10 mouse cellular contexts compared by ENCODE assay signal in the genomic region with DNA sequence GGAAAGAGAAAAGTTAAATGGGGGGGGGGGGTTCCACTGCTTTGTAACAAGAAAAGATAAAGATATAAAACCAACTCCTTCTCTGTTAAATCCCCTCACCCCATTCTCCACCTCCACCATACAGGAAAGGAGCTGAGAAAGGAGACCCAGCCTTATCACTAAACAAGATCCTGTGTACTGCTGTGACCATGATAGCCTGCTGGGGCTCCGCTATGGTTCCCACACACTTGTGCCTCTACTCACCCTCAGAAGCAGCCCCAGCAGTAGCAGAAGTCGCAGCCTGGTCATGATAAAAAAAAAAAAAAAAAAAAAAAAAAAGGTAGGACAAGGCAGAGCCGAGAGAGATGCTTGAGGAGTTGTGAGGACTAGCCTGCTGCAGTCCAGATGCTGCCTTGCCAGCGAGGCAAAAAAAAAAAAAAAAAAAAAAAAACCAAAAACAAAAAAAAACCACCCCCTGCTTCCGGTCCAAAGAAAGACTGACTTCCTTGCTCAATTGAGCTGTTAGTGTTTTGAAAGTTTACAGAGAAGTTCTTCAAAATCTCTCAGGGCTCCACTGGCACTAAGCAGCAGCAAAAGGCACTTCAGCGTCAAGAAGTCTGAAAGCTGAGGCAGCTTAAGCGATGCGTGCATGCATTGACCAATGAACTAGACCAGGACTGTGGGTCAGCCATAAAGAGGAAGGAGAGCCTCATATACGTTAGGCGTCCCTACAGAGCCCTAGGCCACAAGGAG. TPM values are rescaled to one million over a fixed set of nuclear protein-coding genes. Genes with fewer than 3 reads are reported as not detected.
A peak's percentile ranks its signal among the peaks of the same experiment; 100 is the strongest.
DNase-seq lines count a peak whose midpoint lies in the region; TF ChIP-seq lines count a peak whose summit lies in the region.
"Had no signal": no experiment of that assay in that cellular context is flagged by ENCODE, and none has a peak within 500 bp of the region (broad histone marks: within the 10 kb centered on the region; RNA-seq: fewer than 3 reads in every experiment).

No protein-coding gene starts in this region.

- peak overlapping the region; percentile 58 for H3K4me3 ChIP-seq in bone marrow macrophage, adult 2 months (ENCODE audit: insufficient read depth, low read length)
- H3K4me3 ChIP-seq in megakaryocyte, embryonic 14.5 days (replicated peaks), result peak overlapping the region; percentile 85
- no peak overlapping the region for H3K4me3 ChIP-seq in hindbrain, embryonic 10.5 days
- H3K4me3 ChIP-seq: embryonic facial prominence, embryonic 13.5 days; myocyte had no signal

- peaks cover 5% of the 10 kb centered on the region for H3K27me3 ChIP-seq in megakaryocyte, embryonic 14.5 days (replicated peaks)
- no peaks in the 10 kb centered on the region for H3K27me3 ChIP-seq in hindbrain, embryonic 10.5 days (ENCODE audit: insufficient read depth, poor library complexity, severe bottlenecking)
- H3K27me3 ChIP-seq: embryonic facial prominence, embryonic 13.5 days had no signal

- no peak for TF ChIP-seq CTCF in bone marrow macrophage, adult 2 months (IDR thresholded peaks at IDR 0.05; ENCODE audit: low read depth, low read length)

- H3K27ac ChIP-seq in bone marrow macrophage, adult 2 months (ENCODE audit: insufficient read depth, low read depth, low read length), result peak overlapping the region; percentile 94
- no peak overlapping the region for H3K27ac ChIP-seq in hindbrain, embryonic 10.5 days
- H3K27ac ChIP-seq: embryonic facial prominence, embryonic 13.5 days had no signal

- peaks cover 7% of the 10 kb centered on the region for H3K9me3 ChIP-seq in megakaryocyte, embryonic 14.5 days
- no peaks in the 10 kb centered on the region for H3K9me3 ChIP-seq in hindbrain, embryonic 10.5 days
- H3K9me3 ChIP-seq: embryonic facial prominence, embryonic 13.5 days had no signal

- peak; percentile 7 for DNase-seq in retina, postnatal 1 day
- no peak for DNase-seq in retina, embryonic 14.5 days (ENCODE audit: low spot score)
- peak; percentile 37 for DNase-seq in thymus, postnatal 4 days
- no peak for DNase-seq in adrenal gland, postnatal 14 days
- DNase-seq in hindbrain, embryonic 10.5 days (ENCODE audit: low spot score), result no peak
- DNase-seq: lung, adult 18-20 months had no signal

- H3K4me1 ChIP-seq in bone marrow macrophage, adult 2 months (ENCODE audit: control insufficient read depth, insufficient read depth, low read length), result peaks cover 42% of the 10 kb centered on the region
- H3K4me1 ChIP-seq in megakaryocyte, embryonic 14.5 days, result peaks cover 34% of the 10 kb centered on the region
- no peaks in the 10 kb centered on the region for H3K4me1 ChIP-seq in hindbrain, embryonic 10.5 days (replicated peaks)
- H3K4me1 ChIP-seq: embryonic facial prominence, embryonic 13.5 days had no signal

- WGBS in hindbrain, embryonic 10.5 days, result 62% methylated on average over 10 of the region's 10 CpGs

- H3K36me3 ChIP-seq in megakaryocyte, embryonic 14.5 days (replicated peaks; ENCODE audit: low read length), result no peaks in the 10 kb centered on the region
- no peaks in the 10 kb centered on the region for H3K36me3 ChIP-seq in hindbrain, embryonic 10.5 days
- H3K36me3 ChIP-seq: embryonic facial prominence, embryonic 13.5 days had no signal

- no peak for TF ChIP-seq POLR2A in bone marrow macrophage, adult 2 months (IDR thresholded peaks at IDR 0.05; ENCODE audit: borderline replicate concordance, low read depth, low read length)

RNA-seq across cellular contexts. Expression of a gene that starts 0.8 kb away (rescaled TPM):
- 5.5 and 7.6 TPM in 2 replicates for polyA plus RNA-seq in bone marrow macrophage, adult 2 months (2012; ENCODE audit: insufficient read depth, insufficient read length, missing spikeins)
- 0.22 and 0.54 TPM in 2 replicates for polyA plus RNA-seq in megakaryocyte, embryonic 14.5 days (2012; ENCODE audit: insufficient read depth, low replicate concordance)
- total RNA-seq in adrenal gland, postnatal 14 days (2021), result 0.93 and 1.8 TPM in 2 replicates
- 0.18 and 0.31 TPM in 2 replicates for polyA plus RNA-seq in hindbrain, embryonic 10.5 days (2016; fragmentation: Nextera tagmentation; extraction: Ambion mirVana)

RNA-seq across cellular contexts. Expression of a gene that starts 21.7 kb away (rescaled TPM):
- 2.5 and 2.9 TPM in 2 replicates for polyA plus RNA-seq in bone marrow macrophage, adult 2 months (2012; ENCODE audit: insufficient read depth, insufficient read length, missing spikeins)
- polyA plus RNA-seq in megakaryocyte, embryonic 14.5 days (2012; ENCODE audit: insufficient read depth, low replicate concordance), result not detected in 2 replicates
- 4.1 and 5.3 TPM in 2 replicates for total RNA-seq in adrenal gland, postnatal 14 days (2021)
- 8.3 and 9.7 TPM in 2 replicates for polyA plus RNA-seq in hindbrain, embryonic 10.5 days (2016; fragmentation: Nextera tagmentation; extraction: Ambion mirVana)

RNA-seq across cellular contexts. Expression of a gene that starts 27.8 kb away (rescaled TPM):
- 41.6 and 42.5 TPM in 2 replicates for polyA plus RNA-seq in bone marrow macrophage, adult 2 months (2012; ENCODE audit: insufficient read depth, insufficient read length, missing spikeins)
- 4.8 and 43.5 TPM in 2 replicates for polyA plus RNA-seq in megakaryocyte, embryonic 14.5 days (2012; ENCODE audit: insufficient read depth, low replicate concordance)
- total RNA-seq in adrenal gland, postnatal 14 days (2021), result 49.1 and 57.2 TPM in 2 replicates
- polyA plus RNA-seq in hindbrain, embryonic 10.5 days (2016; fragmentation: Nextera tagmentation; extraction: Ambion mirVana), result 75.5 and 77.0 TPM in 2 replicates

RNA-seq across cellular contexts. Expression of a gene that starts 58.0 kb away (rescaled TPM):
- polyA plus RNA-seq in bone marrow macrophage, adult 2 months (2012; ENCODE audit: insufficient read depth, insufficient read length, missing spikeins), result 9.8 TPM in 2 replicates
- 0.36 TPM in 1 of 2 replicates, not detected in the other for polyA plus RNA-seq in megakaryocyte, embryonic 14.5 days (2012; ENCODE audit: insufficient read depth, low replicate concordance)
- 2.4 and 3.2 TPM in 2 replicates for total RNA-seq in adrenal gland, postnatal 14 days (2021)
- 0.30 and 0.50 TPM in 2 replicates for polyA plus RNA-seq in hindbrain, embryonic 10.5 days (2016; fragmentation: Nextera tagmentation; extraction: Ambion mirVana)

Comparison
In these comparisons a context has a peak if more than half of its experiments do, and no peak if none do; other contexts are left out.
1. DNase-seq: peak in retina, postnatal 1 day (single experiment) and thymus, postnatal 4 days (single experiment); none in retina, embryonic 14.5 days (single experiment), adrenal gland, postnatal 14 days (single experiment) and hindbrain, embryonic 10.5 days (single experiment).